Mouse (Mus musculus) embryonic facial prominence, embryonic 13.5 days (tissue): ENCODE data around the gene Mrgpra1. TPM values are rescaled to one million over a fixed set of nuclear protein-coding genes. Genes with fewer than 3 reads are reported as not detected.

ENCODE experiments used
- polyA plus RNA-seq: library from polyadenylated mRNA; unstranded; fragments of >200 nt; fragmentation: Nextera tagmentation; extraction: Ambion mirVana; gene quantifications from 2 replicates; pipeline ENCODE4 v1.2.1, GENCODE M21; 2015

Gene Mrgpra1
- polyA plus RNA-seq, 1 experiment from 2014 or later: not detected

Other genes starting within 250 kb of the Mrgpra1 start
- gene Ptpn5, start 220.6 kb downstream of the Mrgpra1 start, polyA plus RNA-seq: 0.61 and 1.5 TPM in 2 replicates
- gene Mrgpra6, start 149.3 kb downstream of the Mrgpra1 start, polyA plus RNA-seq: not detected in 2 replicates
- 0.20 TPM in 1 of 2 replicates, not detected in the other for gene Mrgpra9, start 101.4 kb downstream of the Mrgpra1 start, polyA plus RNA-seq
- not detected in 2 replicates for gene Mrgpra2a, start 97.9 kb upstream of the Mrgpra1 start, polyA plus RNA-seq
- not detected in 2 replicates for gene Mrgpra2b, start 174.6 kb upstream of the Mrgpra1 start, polyA plus RNA-seq
- not detected in 2 replicates for gene Mrgpra3, start 247.1 kb upstream of the Mrgpra1 start, polyA plus RNA-seq